Mouse (Mus musculus): ENCODE results near the gene Tfg. TPM values are rescaled to one million over a fixed set of nuclear protein-coding genes. Genes with fewer than 3 reads are reported as not detected.

Gene Tfg
- polyA plus RNA-seq, 1 experiment from 2014 or later, result 157 TPM

GRCm38 (mm10) chr16:56686747-56687146 is 30.5 kb downstream of the Tfg start:
- WGBS, result 94% methylated on average over 5 of the region's 5 CpGs
- Histone ChIP-seq H3K36me3 (peaks cover 22% of the 10 kb centered on the region), H3K27me3 (replicated peaks) (no peaks in the 10 kb centered on the region), H3K4me2 (no peak overlapping the region), H3K9ac (replicated peaks) (no peak overlapping the region), H3K4me3 (replicated peaks) (no peak overlapping the region), H3K27ac (replicated peaks) (no peak overlapping the region), H3K4me1 (no peaks in the 10 kb centered on the region), H3K9me3 (replicated peaks) (no peaks in the 10 kb centered on the region)
- no peak for ATAC-seq (ENCODE audit: low FRiP score)

GRCm38 (mm10) chr16:56681010-56681645 is 36.1 kb downstream of the Tfg start:
- H3K4me3 ChIP-seq (replicated peaks), result no peak overlapping the region
- peaks cover 13% of the 10 kb centered on the region; the same call in 1 of the 2 replicates for H3K36me3 ChIP-seq
- ATAC-seq (ENCODE audit: low FRiP score), result no peak
- no peaks in the 10 kb centered on the region for H3K4me1 ChIP-seq
- no peaks in the 10 kb centered on the region for H3K27me3 ChIP-seq (replicated peaks)
- H3K9ac ChIP-seq (replicated peaks), result no peak overlapping the region
- 79% methylated on average over 8 of the region's 8 CpGs for whole genome bisulfite sequencing
- no peaks in the 10 kb centered on the region for H3K9me3 ChIP-seq (replicated peaks)
- no peak overlapping the region for H3K27ac ChIP-seq (replicated peaks)
- no peak overlapping the region for H3K4me2 ChIP-seq

DNA sequence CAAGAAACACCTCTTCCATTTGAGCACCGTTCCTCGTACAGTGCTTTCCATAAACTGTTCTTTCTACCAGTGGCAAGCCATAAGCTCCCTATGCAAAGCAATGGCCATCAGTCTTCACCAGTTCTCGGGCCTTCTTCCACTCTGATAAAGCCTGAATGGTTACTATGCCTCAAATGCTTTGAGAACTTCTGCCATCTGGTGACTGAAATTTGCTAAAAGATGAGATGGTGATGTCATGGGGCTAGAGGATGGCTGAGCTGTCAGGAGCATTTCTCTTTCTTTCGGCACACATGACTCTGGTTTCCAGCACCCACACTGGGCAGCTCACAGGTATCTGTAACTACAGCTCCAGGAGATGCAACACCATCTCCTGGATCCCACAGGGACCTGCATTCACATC is 40.1 kb downstream of the Tfg start:
- Histone ChIP-seq H3K36me3 (no peaks in the 10 kb centered on the region), H3K9ac (replicated peaks) (no peak overlapping the region), H3K27ac (replicated peaks) (no peak overlapping the region), H3K27me3 (replicated peaks) (no peaks in the 10 kb centered on the region), H3K9me3 (replicated peaks) (no peaks in the 10 kb centered on the region), H3K4me3 (replicated peaks) (no peak overlapping the region), H3K4me2 (no peak overlapping the region), H3K4me1 (no peaks in the 10 kb centered on the region)
- WGBS, result 72% methylated on average over 4 of the region's 4 CpGs
- peak; percentile 82 for ATAC-seq (ENCODE audit: low FRiP score)

GRCm38 (mm10) chr16:56673420-56673819 is 43.8 kb downstream of the Tfg start:
- Histone ChIP-seq H3K4me3 (replicated peaks) (no peak overlapping the region), H3K4me2 (no peak overlapping the region), H3K9ac (replicated peaks) (no peak overlapping the region), H3K27ac (replicated peaks) (no peak overlapping the region), H3K36me3 (no peaks in the 10 kb centered on the region), H3K27me3 (replicated peaks) (no peaks in the 10 kb centered on the region), H3K9me3 (replicated peaks) (no peaks in the 10 kb centered on the region), H3K4me1 (no peaks in the 10 kb centered on the region)
- no peak for ATAC-seq (ENCODE audit: low FRiP score)
- WGBS, result 84% methylated on average over 2 of the region's 2 CpGs

DNA sequence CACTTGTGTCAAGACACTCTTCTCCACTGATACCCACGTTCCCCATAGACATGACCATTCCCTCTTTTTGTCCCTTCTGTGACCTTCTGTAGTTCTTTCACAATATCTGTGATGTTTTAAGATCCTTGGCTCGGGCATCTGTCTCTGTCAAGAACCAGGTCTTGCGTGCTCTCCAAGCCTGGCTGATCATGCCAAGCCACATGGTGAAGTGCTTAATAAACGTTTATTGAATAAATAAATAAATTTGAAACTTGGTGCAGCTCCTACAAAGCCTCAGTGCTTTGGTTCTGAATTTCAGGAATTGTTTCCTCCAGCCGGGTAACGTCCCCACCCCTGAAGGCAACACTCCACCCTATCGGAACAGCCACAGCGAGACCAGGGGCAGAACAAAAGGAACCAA is 46.3 kb downstream of the Tfg start:
- no peak overlapping the region for H3K4me3 ChIP-seq (replicated peaks)
- no peaks in the 10 kb centered on the region for H3K27me3 ChIP-seq (replicated peaks)
- no peak overlapping the region for H3K9ac ChIP-seq (replicated peaks)
- WGBS, result 84% methylated on average over 8 of the region's 8 CpGs
- no peaks in the 10 kb centered on the region for H3K4me1 ChIP-seq
- no peak overlapping the region for H3K4me2 ChIP-seq
- no peaks in the 10 kb centered on the region for H3K9me3 ChIP-seq (replicated peaks)
- ATAC-seq (ENCODE audit: low FRiP score), result no peak
- H3K36me3 ChIP-seq, result no peaks in the 10 kb centered on the region
- H3K27ac ChIP-seq (replicated peaks), result no peak overlapping the region

DNA sequence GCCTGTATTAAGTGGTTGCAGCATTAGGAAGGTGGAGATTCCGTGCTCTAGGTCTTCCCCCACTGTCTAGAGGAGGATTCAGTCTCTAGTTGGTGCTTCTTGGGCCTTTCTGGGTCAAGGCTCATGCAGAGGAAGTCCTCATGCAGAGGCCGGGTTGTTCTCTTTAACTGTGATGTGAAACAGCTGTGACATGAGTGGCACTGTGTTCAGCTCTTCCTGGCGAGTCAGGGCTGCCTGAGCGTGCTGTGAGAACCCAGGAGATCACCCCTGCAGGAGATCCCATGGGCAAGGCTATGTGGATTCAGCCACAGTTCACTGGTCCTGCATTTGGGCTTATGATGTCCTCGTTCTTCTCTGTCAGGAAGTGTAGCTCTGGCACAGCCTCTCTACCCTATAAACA is 47.7 kb downstream of the Tfg start:
- Histone ChIP-seq H3K4me2 (no peak overlapping the region), H3K27ac (replicated peaks) (no peak overlapping the region), H3K36me3 (no peaks in the 10 kb centered on the region), H3K4me3 (replicated peaks) (no peak overlapping the region), H3K27me3 (replicated peaks) (no peaks in the 10 kb centered on the region), H3K9ac (replicated peaks) (no peak overlapping the region), H3K9me3 (replicated peaks) (no peaks in the 10 kb centered on the region), H3K4me1 (no peaks in the 10 kb centered on the region)
- no peak for ATAC-seq (ENCODE audit: low FRiP score)
- WGBS, result 81% methylated on average over 5 of the region's 5 CpGs

GRCm38 (mm10) chr16:56658866-56659265 is 58.4 kb downstream of the Tfg start:
- H3K9me3 ChIP-seq (replicated peaks), result no peaks in the 10 kb centered on the region
- H3K4me2 ChIP-seq, result no peak overlapping the region
- H3K27ac ChIP-seq (replicated peaks), result no peak overlapping the region
- no peaks in the 10 kb centered on the region for H3K27me3 ChIP-seq (replicated peaks)
- H3K4me3 ChIP-seq (replicated peaks), result no peak overlapping the region
- no peak for ATAC-seq (ENCODE audit: low FRiP score)
- H3K36me3 ChIP-seq, result no peaks in the 10 kb centered on the region
- no peak overlapping the region for H3K9ac ChIP-seq (replicated peaks)
- no peaks in the 10 kb centered on the region for H3K4me1 ChIP-seq

DNA sequence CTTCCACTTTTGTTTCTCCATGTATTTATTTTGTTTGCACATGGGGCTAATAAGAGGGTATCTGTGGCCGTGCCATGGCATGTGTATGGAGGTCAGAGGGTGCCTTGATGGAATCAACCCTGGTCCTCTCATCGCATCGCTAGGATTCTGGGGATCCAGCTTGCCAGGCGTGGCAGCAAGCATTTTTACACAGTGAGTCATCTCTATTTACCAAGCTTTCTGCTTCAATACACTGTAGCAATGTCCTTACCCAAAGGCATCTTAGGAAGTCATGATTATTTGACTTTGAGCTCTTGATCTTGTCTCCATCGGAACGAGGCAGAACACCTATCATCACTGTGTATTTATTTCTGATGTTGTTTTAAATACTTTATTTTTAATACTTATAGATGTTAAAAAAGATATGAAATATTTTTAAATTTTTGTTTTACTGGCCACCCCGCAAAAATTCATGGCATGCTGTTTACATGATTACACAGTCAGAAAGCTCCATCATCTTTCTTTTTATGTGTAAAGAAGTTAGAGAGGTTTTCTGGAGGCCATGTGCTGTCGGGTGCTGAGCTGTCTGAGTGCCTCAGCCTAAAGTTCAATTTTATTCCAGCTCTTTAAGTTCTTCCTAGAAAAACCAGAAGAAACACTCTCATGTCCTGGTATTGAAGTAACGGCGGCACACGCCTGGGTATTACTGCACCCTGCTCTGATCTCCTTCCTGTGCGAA is 61.9 kb downstream of the Tfg start:
- ATAC-seq (ENCODE audit: low FRiP score), result no peak
- no peaks in the 10 kb centered on the region for H3K9me3 ChIP-seq (replicated peaks)
- H3K4me1 ChIP-seq, result no peaks in the 10 kb centered on the region
- no peak overlapping the region for H3K9ac ChIP-seq (replicated peaks)
- no peaks in the 10 kb centered on the region for H3K27me3 ChIP-seq (replicated peaks)
- H3K4me3 ChIP-seq (replicated peaks), result no peak overlapping the region
- H3K36me3 ChIP-seq, result no peaks in the 10 kb centered on the region
- no peak overlapping the region for H3K27ac ChIP-seq (replicated peaks)
- 89% methylated on average over 12 of the region's 12 CpGs for WGBS
- no peak overlapping the region for H3K4me2 ChIP-seq

DNA sequence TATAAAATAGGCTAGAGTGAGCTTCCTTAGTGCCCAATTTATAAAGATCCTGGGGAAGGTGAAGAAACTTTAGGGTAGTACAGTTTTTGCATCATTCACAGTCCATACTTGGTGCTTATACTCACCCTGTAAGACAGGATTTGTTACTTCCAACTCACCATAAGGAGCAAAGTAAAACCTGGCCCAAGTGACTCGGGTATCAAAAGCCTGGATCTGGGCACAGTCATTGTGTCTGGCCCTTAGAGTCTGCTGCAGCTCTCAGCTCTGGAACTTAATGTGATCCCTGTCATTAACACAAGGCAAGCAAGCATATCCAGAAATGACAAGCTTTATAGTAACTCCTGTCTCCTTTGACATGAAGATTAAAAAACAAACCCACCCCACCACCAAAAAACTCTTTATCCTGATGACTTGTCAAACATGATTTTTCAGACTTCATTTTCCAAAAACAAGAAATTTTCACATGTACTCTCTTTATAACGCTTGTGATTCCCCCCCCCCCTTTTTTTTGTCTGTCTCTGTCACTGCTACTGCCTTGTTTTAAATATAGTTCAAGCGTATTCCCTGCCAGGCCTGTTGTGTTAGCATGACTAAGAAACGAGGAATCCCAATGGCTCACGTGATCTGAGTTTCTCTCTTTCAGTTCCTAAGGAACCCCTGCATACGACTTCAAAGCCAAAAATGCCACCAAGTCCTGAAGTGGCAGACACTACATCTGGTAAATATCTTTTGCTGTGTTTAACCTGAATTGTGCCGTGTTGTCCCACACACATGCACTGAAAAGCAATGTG is 70.7 kb downstream of the Tfg start:
- H3K27me3 ChIP-seq (replicated peaks), result no peaks in the 10 kb centered on the region
- no peak overlapping the region for H3K4me3 ChIP-seq (replicated peaks)
- H3K4me1 ChIP-seq, result 0 out of 2 replicates have a peak, but pooled peaks cover 4% of the 10 kb centered on the region
- no peak for ATAC-seq (ENCODE audit: low FRiP score)
- 62% methylated on average over 7 of the region's 7 CpGs for WGBS
- H3K4me2 ChIP-seq, result no peak overlapping the region
- no peaks in the 10 kb centered on the region for H3K36me3 ChIP-seq
- H3K9ac ChIP-seq (replicated peaks), result no peak overlapping the region
- no peak overlapping the region for H3K27ac ChIP-seq (replicated peaks)
- H3K9me3 ChIP-seq (replicated peaks), result no peaks in the 10 kb centered on the region

- H3K36me3 ChIP-seq, result no peaks in the 10 kb centered on the region
- H3K27me3 ChIP-seq (replicated peaks), result no peaks in the 10 kb centered on the region
- no peak overlapping the region for H3K4me3 ChIP-seq (replicated peaks)
- H3K27ac ChIP-seq (replicated peaks), result no peak overlapping the region
- no peak for ATAC-seq (ENCODE audit: low FRiP score)
- WGBS, result 16% methylated on average over 2 of the region's 2 CpGs
- no peak overlapping the region for H3K9ac ChIP-seq (replicated peaks)
- no peak overlapping the region for H3K4me2 ChIP-seq
- no peaks in the 10 kb centered on the region for H3K9me3 ChIP-seq (replicated peaks)
- 0 out of 2 replicates have a peak, but pooled peaks cover 4% of the 10 kb centered on the region for H3K4me1 ChIP-seq
Observed at GRCm38 (mm10) chr16:56645251-56645650, 72.0 kb downstream of the Tfg start.
